Mouse (Mus musculus) liver, embryonic 14.5 days (tissue): Measurements from ENCODE around the gene Ggps1.

Experiments used
- CTCF ChIP-seq: IDR thresholded peaks from 2 replicates; pipeline ENCODE4 v1.5.1; 2016; ENCODE audit warnings: antibody characterized with exemption, low read depth, control low read depth
- EP300 ChIP-seq: IDR thresholded peaks from 2 replicates; pipeline ENCODE4 v1.6.1; 2016; ENCODE audit warnings: antibody characterized with exemption, low read depth

- no peak for TF ChIP-seq EP300
- no peak for TF ChIP-seq CTCF
Measured at GRCm38 (mm10) chr13:14059582-14059981, 3.7 kb downstream of the Ggps1 start.
